8 mouse cellular contexts compared by ENCODE assay signal in genomic region chr4:140648443-140649206, GRCm38 (mm10). TPM values are rescaled to one million over a fixed set of nuclear protein-coding genes. Genes with fewer than 3 reads are reported as not detected.
DNase-seq lines count a peak whose midpoint lies in the region; ATAC-seq and TF ChIP-seq lines count a peak whose summit lies in the region.

No protein-coding gene starts in this region.

- peak overlapping the region; percentile 87 for H3K27ac ChIP-seq in kidney, embryonic 15.5 days
- peak overlapping the region; percentile 99 for H3K27ac ChIP-seq in embryonic facial prominence, embryonic 10.5 days (replicated peaks)
- H3K27ac ChIP-seq in heart, embryonic 15.5 days, result peak overlapping the region; percentile 88
- H3K27ac ChIP-seq in limb, embryonic 11.5 days (replicated peaks; ENCODE audit: low read depth, low read length), result peak overlapping the region; percentile 84
- H3K27ac ChIP-seq in neural tube, embryonic 11.5 days (ENCODE audit: low read depth, low read length), result peak overlapping the region; percentile 95

- peak overlapping the region; percentile 78 for H3K4me3 ChIP-seq in kidney, embryonic 15.5 days (replicated peaks)
- peak overlapping the region; percentile 86 for H3K4me3 ChIP-seq in embryonic facial prominence, embryonic 10.5 days
- H3K4me3 ChIP-seq in heart, embryonic 15.5 days, result peak overlapping the region; percentile 83
- peak overlapping the region; percentile 74 for H3K4me3 ChIP-seq in limb, embryonic 11.5 days (ENCODE audit: low read depth, low read length)
- H3K4me3 ChIP-seq in neural tube, embryonic 11.5 days (ENCODE audit: low read depth, low read length), result peak overlapping the region; percentile 84

- ATAC-seq in kidney, embryonic 15.5 days (replicated peaks; ENCODE audit: low FRiP score), result peak; percentile 66
- ATAC-seq in Patski, result peak; percentile 60
- peak; percentile 82 for ATAC-seq in heart, embryonic 15.5 days (replicated peaks; ENCODE audit: insufficient number of reproducible peaks, insufficient read depth, low FRiP score, low read depth)
- ATAC-seq in limb, embryonic 11.5 days (ENCODE audit: insufficient number of reproducible peaks, low FRiP score, low TSS enrichment, low read depth), result peak; percentile 57; the same call in 1 of the 2 replicates
- ATAC-seq in neural tube, embryonic 11.5 days (ENCODE audit: insufficient read depth, low FRiP score, low TSS enrichment), result peak; percentile 64

- TF ChIP-seq CTCF in Patski (IDR thresholded peaks at IDR 0.05), result no peak

- H3K27me3 ChIP-seq in kidney, embryonic 15.5 days, result no peaks in the 10 kb centered on the region
- H3K27me3 ChIP-seq in Patski, result no peaks in the 10 kb centered on the region
- H3K27me3 ChIP-seq in embryonic facial prominence, embryonic 10.5 days (replicated peaks; ENCODE audit: low read depth, poor library complexity, severe bottlenecking), result no peaks in the 10 kb centered on the region
- H3K27me3 ChIP-seq in heart, embryonic 15.5 days, result no peaks in the 10 kb centered on the region
- no peaks in the 10 kb centered on the region for H3K27me3 ChIP-seq in limb, embryonic 11.5 days (ENCODE audit: control insufficient read depth, insufficient read depth, low read length)
- no peaks in the 10 kb centered on the region for H3K27me3 ChIP-seq in neural tube, embryonic 11.5 days (ENCODE audit: control insufficient read depth, insufficient read depth, low read length)

- in situ Hi-C loops in Patski (cut with MboI; ENCODE audit: low pct_unique_long_range_greater_than_20kb), result loop anchor here (25.0 kb wide), 2 partner anchors 1061 to 1511 kb away; partner anchors contain the start of gene Minos1

- no peak for DNase-seq in kidney, adult 8-10 months
- no peak for DNase-seq in Patski (ENCODE audit: low read depth, low spot score)
- peak; percentile 79 for DNase-seq in embryonic facial prominence, embryonic 10.5 days (ENCODE audit: low spot score)
- peak; percentile 72 for DNase-seq in limb, embryonic 11.5 days (ENCODE audit: low spot score)
- peak; percentile 69 for DNase-seq in neural tube, embryonic 11.5 days (ENCODE audit: low spot score)
- DNase-seq in natural killer cell, adult 2 months (ENCODE audit: low spot score in 2 of 2), result no peak

- H3K4me1 ChIP-seq in kidney, embryonic 15.5 days, result peaks cover 58% of the 10 kb centered on the region
- H3K4me1 ChIP-seq in embryonic facial prominence, embryonic 10.5 days, result peaks cover 53% of the 10 kb centered on the region
- H3K4me1 ChIP-seq in heart, embryonic 15.5 days (replicated peaks), result peaks cover 31% of the 10 kb centered on the region
- H3K4me1 ChIP-seq in limb, embryonic 11.5 days (ENCODE audit: control insufficient read depth, insufficient read depth, low read length), result peaks cover 19% of the 10 kb centered on the region
- peaks cover 28% of the 10 kb centered on the region for H3K4me1 ChIP-seq in neural tube, embryonic 11.5 days (ENCODE audit: control insufficient read depth, insufficient read depth, low read length)

- CTCF ChIA-PET in Patski (lab: Charles Lee), result interaction anchor here (1.2 kb wide), 1 partner anchor 19 kb away, joined by 3 read pairs; no protein-coding TSS in a partner anchor

- peaks cover 9% of the 10 kb centered on the region; the same call in 1 of the 2 replicates for H3K36me3 ChIP-seq in kidney, embryonic 15.5 days
- H3K36me3 ChIP-seq in embryonic facial prominence, embryonic 10.5 days (replicated peaks), result peaks cover 25% of the 10 kb centered on the region
- no peaks in the 10 kb centered on the region for H3K36me3 ChIP-seq in heart, embryonic 15.5 days
- no peaks in the 10 kb centered on the region for H3K36me3 ChIP-seq in limb, embryonic 11.5 days (ENCODE audit: control insufficient read depth, insufficient read depth, low read length)
- no peaks in the 10 kb centered on the region for H3K36me3 ChIP-seq in neural tube, embryonic 11.5 days (ENCODE audit: control insufficient read depth, insufficient read depth, low read length)

- POLR2A ChIA-PET in Patski (lab: Charles Lee), result interaction anchor here (0.7 to 1.7 kb wide), 2 partner anchors 11 to 949 kb away, joined by 3 to 4 read pairs; no protein-coding TSS in a partner anchor

- peak overlapping the region; percentile 79 for H3K4me2 ChIP-seq in kidney, embryonic 15.5 days
- H3K4me2 ChIP-seq in heart, embryonic 15.5 days, result peak overlapping the region; percentile 78
- H3K4me2 ChIP-seq in limb, embryonic 11.5 days (ENCODE audit: low read depth, severe bottlenecking), result peak overlapping the region; percentile 76
- peak overlapping the region; percentile 73 for H3K4me2 ChIP-seq in neural tube, embryonic 11.5 days (ENCODE audit: low read depth)

- H3K9ac ChIP-seq in kidney, embryonic 15.5 days, result peak overlapping the region; percentile 93
- peak overlapping the region; percentile 95 for H3K9ac ChIP-seq in heart, embryonic 15.5 days
- peak overlapping the region; percentile 98 for H3K9ac ChIP-seq in limb, embryonic 11.5 days (ENCODE audit: low read length)
- peak overlapping the region; percentile 98 for H3K9ac ChIP-seq in neural tube, embryonic 11.5 days (ENCODE audit: low read length)

- WGBS in kidney, embryonic 15.5 days, result 2% methylated on average over 47 of the region's 50 CpGs
- WGBS in embryonic facial prominence, embryonic 10.5 days, result 3% methylated on average over 50 of the region's 50 CpGs
- 1% methylated on average over 42 of the region's 50 CpGs for WGBS in heart, embryonic 15.5 days
- 0% methylated on average over 33 of the region's 50 CpGs for WGBS in limb, embryonic 11.5 days
- under 1% methylated on average over 47 of the region's 50 CpGs for WGBS in neural tube, embryonic 11.5 days

- H3K9me3 ChIP-seq in kidney, embryonic 15.5 days (replicated peaks), result no peaks in the 10 kb centered on the region
- no peaks in the 10 kb centered on the region for H3K9me3 ChIP-seq in embryonic facial prominence, embryonic 10.5 days
- H3K9me3 ChIP-seq in heart, embryonic 15.5 days (replicated peaks), result no peaks in the 10 kb centered on the region
- no peaks in the 10 kb centered on the region for H3K9me3 ChIP-seq in limb, embryonic 11.5 days (ENCODE audit: control insufficient read depth, low read length)
- H3K9me3 ChIP-seq in neural tube, embryonic 11.5 days (ENCODE audit: control insufficient read depth, low read length), result no peaks in the 10 kb centered on the region

RNA-seq across cellular contexts. Expression of gene Arhgef10l, which starts 17.2 kb away (rescaled TPM):
- polyA plus RNA-seq in kidney, embryonic 15.5 days (2015; fragmentation: Nextera tagmentation; extraction: Ambion mirVana), result 20.3 and 20.7 TPM in 2 replicates
- 34.1 TPM for polyA plus RNA-seq in Patski (2021)
- polyA plus RNA-seq in embryonic facial prominence, embryonic 10.5 days (2016; fragmentation: Nextera tagmentation; extraction: Ambion mirVana), result 17.9 and 18.2 TPM in 2 replicates
- polyA plus RNA-seq in heart, embryonic 15.5 days (2015; fragmentation: Nextera tagmentation; extraction: Ambion mirVana), result 15.3 and 21.8 TPM in 2 replicates
- 11.8 and 12.8 TPM in 2 replicates for polyA plus RNA-seq in limb, embryonic 11.5 days (2014; fragmentation: Nextera tagmentation; extraction: Ambion mirVana)
- polyA plus RNA-seq in neural tube, embryonic 11.5 days (2014; fragmentation: Nextera tagmentation; extraction: Ambion mirVana), result 20.1 and 25.3 TPM in 2 replicates

RNA-seq across cellular contexts. Expression of gene Rcc2, which starts 51.7 kb away (rescaled TPM):
- polyA plus RNA-seq in kidney, embryonic 15.5 days (2015; fragmentation: Nextera tagmentation; extraction: Ambion mirVana), result 26.8 and 28.8 TPM in 2 replicates
- 84.8 TPM for polyA plus RNA-seq in Patski (2021)
- polyA plus RNA-seq in embryonic facial prominence, embryonic 10.5 days (2016; fragmentation: Nextera tagmentation; extraction: Ambion mirVana), result 54.4 and 59.8 TPM in 2 replicates
- 13.9 and 24.6 TPM in 2 replicates for polyA plus RNA-seq in heart, embryonic 15.5 days (2015; fragmentation: Nextera tagmentation; extraction: Ambion mirVana)
- polyA plus RNA-seq in limb, embryonic 11.5 days (2014; fragmentation: Nextera tagmentation; extraction: Ambion mirVana), result 87.2 and 101 TPM in 2 replicates
- 76.3 and 79.9 TPM in 2 replicates for polyA plus RNA-seq in neural tube, embryonic 11.5 days (2014; fragmentation: Nextera tagmentation; extraction: Ambion mirVana)

Comparison
In these comparisons a context has a peak if more than half of its experiments do, and no peak if none do; other contexts are left out.
1. DNase-seq: peak in embryonic facial prominence, embryonic 10.5 days (single experiment), limb, embryonic 11.5 days (single experiment) and neural tube, embryonic 11.5 days (single experiment); none in kidney, adult 8-10 months (0 of 2), Patski (single experiment) and natural killer cell, adult 2 months (0 of 2).
2. Peak in every context shown above with its lines, with median percentiles within 50 percentile points of each other: ATAC-seq, H3K27ac ChIP-seq, H3K4me2 ChIP-seq, H3K4me3 ChIP-seq and H3K9ac ChIP-seq.